Mouse (Mus musculus) neural tube, embryonic 15.5 days (tissue): Measurements from ENCODE around the gene Esr1. TPM values are rescaled to one million over a fixed set of nuclear protein-coding genes. Genes with fewer than 3 reads are reported as not detected.

Experiments used
- ATAC-seq: fragments of 200-750 bp; cut with Nextera tagmentation; 2 replicates; pipeline ENCODE4 v1.8.0; 2017; ENCODE audit warnings: mild to moderate bottlenecking, moderate TSS enrichment, moderate library complexity; ENCODE audit not compliant: low FRiP score
- H3K27ac ChIP-seq: fragments of 300-500 bp; sonication (generic); replicated peaks from 2 replicates; pipeline ENCODE4 v1.5.1; 2015; ENCODE audit warnings: mild to moderate bottlenecking, inconsistent platforms
- H3K27me3 ChIP-seq: fragments of 300-500 bp; sonication (generic); replicated peaks from 2 replicates; pipeline ENCODE4 v1.6.1; 2015; ENCODE audit warnings: inconsistent platforms
- H3K36me3 ChIP-seq: fragments of 300-500 bp; sonication (generic); 2 replicates; pipeline ENCODE4 v1.6.1; 2015; ENCODE audit warnings: inconsistent platforms
- H3K4me1 ChIP-seq: fragments of 300-500 bp; sonication (generic); 2 replicates; pipeline ENCODE4 v1.6.1; 2015; ENCODE audit warnings: inconsistent platforms
- H3K4me2 ChIP-seq: fragments of 300-500 bp; sonication (generic); 2 replicates; pipeline ENCODE4 v1.6.1; 2015; ENCODE audit warnings: inconsistent platforms, mild to moderate bottlenecking, moderate library complexity
- H3K4me3 ChIP-seq: fragments of 300-500 bp; sonication (generic); replicated peaks from 2 replicates; pipeline ENCODE4 v1.5.1; 2015; ENCODE audit warnings: mild to moderate bottlenecking, inconsistent platforms
- H3K9ac ChIP-seq: fragments of 300-500 bp; sonication (generic); replicated peaks from 2 replicates; pipeline ENCODE4 v1.6.1; 2015; ENCODE audit warnings: mild to moderate bottlenecking, inconsistent platforms
- H3K9me3 ChIP-seq: fragments of 300-500 bp; sonication (generic); replicated peaks from 2 replicates; pipeline ENCODE4 v1.6.1; 2016; ENCODE audit warnings: inconsistent platforms
- WGBS: fragments of 180-500 bp; shearing (Covaris S2); methylation state at CpG from one replicate; pipeline ENCODE4 v1.1.7; 2015; ENCODE audit warnings: mixed read lengths; 5-methylcytosine and 5-hydroxymethylcytosine counted together
- polyA plus RNA-seq: library from polyadenylated mRNA; unstranded; fragments of >200 nt; fragmentation: Nextera tagmentation; extraction: Ambion mirVana; gene quantifications from 2 replicates; pipeline ENCODE4 v1.2.1, GENCODE M21; 2015

Gene Esr1
- polyA plus RNA-seq, 1 experiment from 2014 or later, result 0.70 TPM

DNA sequence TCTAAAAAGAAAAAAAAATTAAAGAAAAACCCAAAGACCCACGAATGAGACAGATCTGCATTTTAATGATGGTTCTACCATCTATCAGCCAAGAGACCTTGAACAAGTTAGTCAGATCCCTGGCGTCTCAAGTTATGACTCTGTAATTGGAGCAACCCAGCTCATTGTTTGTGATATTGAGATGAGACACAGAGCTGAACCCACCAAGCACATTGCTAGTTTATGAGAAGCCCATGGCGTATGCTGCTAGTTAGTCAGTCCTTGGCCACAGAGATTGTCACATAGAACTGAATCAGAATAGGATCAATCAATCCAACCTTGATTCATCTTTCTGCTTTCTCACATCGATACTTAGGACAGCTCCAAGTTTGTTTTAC, 165.3 kb downstream of the Esr1 start:
- Histone ChIP-seq H3K27me3 (no peaks in the 10 kb centered on the region), H3K27ac (no peak overlapping the region), H3K36me3 (no peaks in the 10 kb centered on the region), H3K9me3 (no peaks in the 10 kb centered on the region), H3K4me1 (no peaks in the 10 kb centered on the region), H3K9ac (no peak overlapping the region), H3K4me3 (no peak overlapping the region), H3K4me2 (no peak overlapping the region)
- no peak for ATAC-seq
- 85% methylated on average over 4 of the region's 4 CpGs for WGBS

DNA sequence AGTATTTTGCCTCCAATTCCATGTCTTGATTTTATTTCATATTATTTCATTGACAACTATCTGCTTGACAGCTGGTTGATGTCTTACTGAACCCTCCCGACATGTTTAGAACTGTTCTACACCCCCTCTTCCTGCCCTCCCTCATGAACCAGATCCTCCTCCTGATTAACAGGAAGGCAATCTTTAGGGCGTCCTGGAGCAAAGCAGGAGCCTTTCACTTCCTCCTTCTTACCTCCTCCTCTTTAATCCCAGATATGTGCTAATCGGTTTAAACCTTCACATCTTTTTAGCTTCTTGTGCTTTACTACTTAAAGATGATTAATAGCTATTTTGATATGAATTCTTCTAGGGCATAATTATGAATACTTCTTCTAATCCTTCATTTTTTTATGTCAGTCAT, 166.6 kb downstream of the Esr1 start:
- no peaks in the 10 kb centered on the region for H3K36me3 ChIP-seq
- H3K4me3 ChIP-seq, result no peak overlapping the region
- H3K9ac ChIP-seq, result no peak overlapping the region
- H3K27ac ChIP-seq, result no peak overlapping the region
- 82% methylated on average over 3 of the region's 3 CpGs for WGBS
- H3K27me3 ChIP-seq, result no peaks in the 10 kb centered on the region
- no peaks in the 10 kb centered on the region for H3K4me1 ChIP-seq
- ATAC-seq, result no peak
- no peaks in the 10 kb centered on the region for H3K9me3 ChIP-seq
- H3K4me2 ChIP-seq, result no peak overlapping the region

DNA sequence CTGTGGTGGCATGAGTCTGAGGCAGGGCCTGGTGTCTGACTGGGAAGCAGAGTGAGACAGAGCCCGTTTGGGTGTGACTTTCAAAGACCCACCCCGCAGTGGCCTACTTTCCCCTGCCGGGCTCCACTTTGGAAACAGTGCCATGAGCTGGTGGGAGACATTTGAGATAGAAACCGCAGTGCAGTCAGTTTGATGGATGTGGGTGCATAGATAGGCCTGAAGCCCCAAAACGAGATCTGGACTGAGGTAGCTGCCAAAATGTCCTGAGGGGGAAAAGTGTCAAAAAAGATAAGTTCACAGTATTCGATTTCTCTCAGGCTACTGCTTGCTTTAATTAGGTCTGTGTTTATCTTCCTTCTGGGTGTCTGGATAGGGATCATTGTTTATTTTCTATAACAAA, 169.5 kb downstream of the Esr1 start:
- H3K9ac ChIP-seq, result no peak overlapping the region
- no peak overlapping the region for H3K27ac ChIP-seq
- H3K4me1 ChIP-seq, result no peaks in the 10 kb centered on the region
- no peak overlapping the region for H3K4me2 ChIP-seq
- no peaks in the 10 kb centered on the region for H3K9me3 ChIP-seq
- H3K4me3 ChIP-seq, result no peak overlapping the region
- H3K36me3 ChIP-seq, result no peaks in the 10 kb centered on the region
- no peak for ATAC-seq
- 76% methylated on average over 6 of the region's 6 CpGs for WGBS
- H3K27me3 ChIP-seq, result no peaks in the 10 kb centered on the region

DNA sequence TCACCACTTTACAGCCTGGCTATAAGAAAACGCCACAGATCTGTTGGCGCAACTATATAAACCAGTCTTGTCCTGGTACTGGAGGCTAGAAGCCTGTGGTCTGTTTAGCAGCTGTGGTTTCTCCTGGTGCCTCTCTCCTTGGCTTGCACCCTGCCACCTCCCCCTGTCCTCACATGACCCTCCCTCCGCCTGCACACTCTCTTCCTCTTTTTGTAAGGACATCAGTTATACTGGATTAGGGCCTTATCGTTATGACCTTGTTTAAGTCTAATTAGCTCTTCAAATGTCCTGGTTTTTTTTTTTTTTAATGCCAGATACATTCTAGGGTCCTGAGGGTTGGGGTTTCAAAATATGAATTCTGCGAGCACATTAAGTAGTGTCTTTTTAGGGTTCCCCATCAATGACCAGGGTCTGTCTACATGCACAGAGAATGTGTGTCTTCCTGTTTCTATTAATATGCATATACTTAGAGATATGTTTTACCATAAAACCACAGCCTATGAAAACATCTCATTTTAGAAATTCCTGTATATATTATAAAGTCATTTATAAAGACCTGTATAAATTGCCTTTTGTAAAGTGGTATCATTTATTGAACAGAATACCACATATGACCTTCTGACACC, 175.7 kb downstream of the Esr1 start:
- Histone ChIP-seq H3K4me2 (no peak overlapping the region), H3K9me3 (no peaks in the 10 kb centered on the region), H3K4me3 (no peak overlapping the region), H3K27ac (no peak overlapping the region), H3K4me1 (no peaks in the 10 kb centered on the region), H3K36me3 (no peaks in the 10 kb centered on the region), H3K9ac (no peak overlapping the region), H3K27me3 (no peaks in the 10 kb centered on the region)
- ATAC-seq, result no peak
- WGBS, result 95% methylated on average over 5 of the region's 5 CpGs

DNA sequence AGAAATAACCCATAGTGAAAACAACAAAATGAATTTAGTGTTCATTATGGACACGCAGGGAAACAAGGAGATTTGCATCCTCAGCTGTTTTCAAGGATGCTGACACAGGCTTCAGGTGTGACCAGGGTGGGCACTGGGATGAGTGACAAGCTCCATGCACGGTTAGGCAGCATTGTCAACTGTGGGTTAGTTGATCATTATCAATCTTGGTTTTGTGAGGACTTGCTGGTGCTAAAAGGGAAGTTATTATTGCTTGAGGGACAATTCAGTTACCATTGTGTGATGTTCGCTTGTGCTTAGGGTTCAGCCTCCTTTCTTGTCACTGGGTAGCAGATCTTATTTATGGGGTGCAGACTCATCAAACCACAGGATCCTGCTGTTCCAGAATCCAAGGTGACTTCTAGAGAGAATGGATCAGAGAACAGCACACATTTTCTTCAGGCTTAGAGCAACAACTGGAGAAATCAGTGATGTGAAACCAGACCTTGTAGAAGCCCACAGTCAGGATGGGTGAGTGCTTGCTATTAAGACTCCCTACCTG, 186.9 kb downstream of the Esr1 start:
- H3K27ac ChIP-seq, result no peak overlapping the region
- H3K4me2 ChIP-seq, result no peak overlapping the region
- ATAC-seq, result no peak
- no peaks in the 10 kb centered on the region for H3K36me3 ChIP-seq
- 77% methylated on average over 3 of the region's 3 CpGs for whole genome bisulfite sequencing
- no peak overlapping the region for H3K4me3 ChIP-seq
- no peaks in the 10 kb centered on the region for H3K9me3 ChIP-seq
- H3K4me1 ChIP-seq, result no peaks in the 10 kb centered on the region
- H3K27me3 ChIP-seq, result no peaks in the 10 kb centered on the region
- H3K9ac ChIP-seq, result no peak overlapping the region

DNA sequence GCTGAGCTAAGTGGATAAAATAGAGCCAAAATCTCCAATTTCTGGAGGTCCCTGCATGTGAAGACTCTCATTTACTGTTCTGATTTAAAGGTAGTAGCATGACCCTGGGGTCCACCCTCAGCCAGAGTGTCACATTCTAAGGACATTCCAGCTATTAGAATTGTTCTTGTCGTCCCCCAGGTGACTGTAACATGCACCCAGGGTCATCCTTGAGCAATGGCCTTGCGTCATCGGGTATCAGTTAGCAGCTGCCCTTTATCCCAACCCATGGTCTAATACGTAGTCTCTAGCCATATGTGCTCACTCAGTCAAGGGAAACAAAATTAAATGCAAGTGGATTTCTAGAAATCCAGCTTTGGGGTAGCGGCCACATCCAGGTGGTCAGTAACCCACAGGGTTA, 213.0 kb downstream of the Esr1 start:
- H3K36me3 ChIP-seq, result no peaks in the 10 kb centered on the region
- no peaks in the 10 kb centered on the region for H3K4me1 ChIP-seq
- H3K4me2 ChIP-seq, result no peak overlapping the region
- H3K27ac ChIP-seq, result no peak overlapping the region
- no peak for ATAC-seq
- H3K9ac ChIP-seq, result no peak overlapping the region
- H3K9me3 ChIP-seq, result no peaks in the 10 kb centered on the region
- H3K27me3 ChIP-seq, result no peaks in the 10 kb centered on the region
- no peak overlapping the region for H3K4me3 ChIP-seq
- 94% methylated on average over 5 of the region's 5 CpGs for WGBS

DNA sequence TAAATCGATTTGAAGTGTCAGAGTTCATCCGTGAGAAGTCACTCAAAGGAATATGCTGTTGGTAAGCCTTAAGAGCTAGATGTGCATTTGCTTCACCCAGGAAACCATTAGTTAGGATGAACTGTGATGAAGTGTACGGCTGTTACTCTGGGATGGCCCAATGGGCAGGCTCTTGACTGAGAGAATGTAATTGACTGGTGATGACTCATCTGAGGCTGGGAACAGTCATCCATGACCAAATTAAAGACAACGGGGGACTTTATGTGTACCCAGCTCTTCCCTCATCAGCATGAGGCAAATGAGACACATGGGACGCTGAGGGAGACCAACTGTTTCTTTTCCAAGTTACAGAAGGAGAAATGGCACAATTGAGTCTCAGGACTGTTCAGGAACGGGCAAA, 219.2 kb downstream of the Esr1 start:
- no peaks in the 10 kb centered on the region for H3K9me3 ChIP-seq
- H3K36me3 ChIP-seq, result no peaks in the 10 kb centered on the region
- H3K4me2 ChIP-seq, result no peak overlapping the region
- H3K27me3 ChIP-seq, result no peaks in the 10 kb centered on the region
- no peak overlapping the region for H3K4me3 ChIP-seq
- 63% methylated on average over 6 of the region's 6 CpGs for WGBS
- no peak overlapping the region for H3K27ac ChIP-seq
- ATAC-seq, result peak; percentile 87
- H3K4me1 ChIP-seq, result no peaks in the 10 kb centered on the region
- H3K9ac ChIP-seq, result no peak overlapping the region

DNA sequence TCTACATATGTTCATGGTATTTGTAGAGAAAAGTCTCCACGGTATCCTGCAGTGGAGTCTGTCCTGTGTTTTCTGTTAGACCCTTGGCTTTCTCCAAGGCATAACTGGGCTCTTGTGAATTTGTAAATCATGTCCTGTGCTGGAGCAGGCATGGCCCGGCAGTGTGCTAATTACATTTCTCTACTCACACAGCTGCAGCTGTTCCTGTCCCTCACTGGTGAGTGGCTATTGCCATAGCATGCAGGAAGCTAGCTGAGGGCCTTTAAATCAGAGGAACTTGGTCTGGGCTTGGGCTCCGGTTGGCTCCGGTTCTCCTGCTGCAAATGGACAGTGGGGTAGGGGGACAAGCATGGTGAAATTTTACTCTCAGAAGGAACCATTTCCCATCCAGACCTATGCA, 226.7 kb downstream of the Esr1 start:
- no peak for ATAC-seq
- Histone ChIP-seq H3K36me3 (no peaks in the 10 kb centered on the region), H3K9ac (no peak overlapping the region), H3K9me3 (no peaks in the 10 kb centered on the region), H3K4me3 (no peak overlapping the region), H3K27me3 (no peaks in the 10 kb centered on the region), H3K4me1 (no peaks in the 10 kb centered on the region), H3K27ac (no peak overlapping the region), H3K4me2 (no peak overlapping the region)
- WGBS, result 72% methylated on average over 4 of the region's 4 CpGs

DNA sequence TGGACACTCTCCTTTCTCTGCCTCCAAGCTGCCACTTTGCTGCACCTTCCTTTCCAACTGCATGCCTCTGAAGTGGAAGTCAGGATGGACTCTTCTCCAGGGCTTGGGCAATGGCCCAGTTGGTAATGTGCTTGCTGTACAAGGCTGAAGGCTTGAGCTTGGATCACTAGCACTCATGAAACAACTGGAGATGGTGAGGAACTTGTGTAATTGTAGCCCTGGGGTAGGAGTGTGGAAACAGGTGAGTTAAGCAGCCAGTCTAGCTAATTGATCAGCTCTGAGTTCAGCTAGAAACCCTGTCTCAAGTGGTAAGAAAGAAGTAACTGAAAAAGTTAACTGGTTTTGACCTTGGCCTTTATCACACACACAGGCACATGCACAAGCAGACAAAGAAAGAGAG, 229.6 kb downstream of the Esr1 start:
- no peak overlapping the region for H3K4me2 ChIP-seq
- no peak overlapping the region for H3K4me3 ChIP-seq
- no peaks in the 10 kb centered on the region for H3K27me3 ChIP-seq
- H3K9ac ChIP-seq, result no peak overlapping the region
- H3K27ac ChIP-seq, result no peak overlapping the region
- H3K4me1 ChIP-seq, result no peaks in the 10 kb centered on the region
- ATAC-seq, result no peak
- no peaks in the 10 kb centered on the region for H3K9me3 ChIP-seq
- H3K36me3 ChIP-seq, result no peaks in the 10 kb centered on the region

DNA sequence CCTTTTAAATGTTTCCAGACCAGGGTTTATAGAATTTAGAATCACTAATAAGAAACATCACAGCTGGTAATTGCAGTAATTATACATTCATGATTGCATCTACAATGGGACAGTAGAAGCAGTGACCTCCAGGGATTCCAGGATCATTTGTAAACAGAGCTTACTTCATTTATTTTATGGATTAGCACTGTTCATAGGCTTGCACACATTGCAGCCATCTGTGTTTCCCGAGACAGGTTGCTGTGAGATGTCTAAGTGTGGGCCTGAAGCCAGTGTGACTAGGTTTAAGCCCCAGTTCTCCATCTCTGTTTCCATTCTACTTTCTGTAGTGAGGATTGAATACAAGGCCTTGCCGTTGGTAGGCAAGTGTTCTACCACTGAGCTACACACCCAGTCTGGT, 236.1 kb downstream of the Esr1 start:
- H3K36me3 ChIP-seq, result no peaks in the 10 kb centered on the region
- H3K27me3 ChIP-seq, result no peaks in the 10 kb centered on the region
- H3K4me1 ChIP-seq, result no peaks in the 10 kb centered on the region
- no peak overlapping the region for H3K4me2 ChIP-seq
- H3K9ac ChIP-seq, result no peak overlapping the region
- no peak; the same call in 1 of the 2 replicates for ATAC-seq
- H3K27ac ChIP-seq, result no peak overlapping the region
- no peak overlapping the region for H3K4me3 ChIP-seq
- WGBS, result 63% methylated on average over 2 of the region's 2 CpGs
- H3K9me3 ChIP-seq, result no peaks in the 10 kb centered on the region

DNA sequence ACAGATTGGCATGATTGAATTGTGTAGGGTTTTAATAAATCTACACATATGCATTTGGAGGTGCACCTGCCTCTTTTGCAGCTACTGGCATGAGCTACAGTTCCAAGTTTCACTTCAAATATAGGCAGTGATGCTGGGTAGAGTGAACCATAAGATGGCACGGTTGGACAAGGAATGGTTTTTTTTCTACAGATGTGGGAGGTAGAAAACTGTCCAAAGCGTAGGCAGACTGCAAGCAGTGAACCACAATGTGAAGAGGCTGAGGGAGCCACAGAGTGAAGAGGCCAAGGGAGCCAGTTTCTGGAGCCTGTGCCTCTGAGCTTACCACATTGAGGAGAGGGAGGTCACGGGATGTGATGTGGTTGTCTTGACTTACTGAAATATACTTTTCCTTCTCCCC, 238.5 kb downstream of the Esr1 start:
- ATAC-seq, result no peak
- Histone ChIP-seq H3K4me3 (no peak overlapping the region), H3K4me2 (no peak overlapping the region), H3K27me3 (no peaks in the 10 kb centered on the region), H3K9ac (no peak overlapping the region), H3K9me3 (no peaks in the 10 kb centered on the region), H3K4me1 (no peaks in the 10 kb centered on the region), H3K36me3 (no peaks in the 10 kb centered on the region), H3K27ac (no peak overlapping the region)
- 91% methylated on average over 3 of the region's 3 CpGs for WGBS

DNA sequence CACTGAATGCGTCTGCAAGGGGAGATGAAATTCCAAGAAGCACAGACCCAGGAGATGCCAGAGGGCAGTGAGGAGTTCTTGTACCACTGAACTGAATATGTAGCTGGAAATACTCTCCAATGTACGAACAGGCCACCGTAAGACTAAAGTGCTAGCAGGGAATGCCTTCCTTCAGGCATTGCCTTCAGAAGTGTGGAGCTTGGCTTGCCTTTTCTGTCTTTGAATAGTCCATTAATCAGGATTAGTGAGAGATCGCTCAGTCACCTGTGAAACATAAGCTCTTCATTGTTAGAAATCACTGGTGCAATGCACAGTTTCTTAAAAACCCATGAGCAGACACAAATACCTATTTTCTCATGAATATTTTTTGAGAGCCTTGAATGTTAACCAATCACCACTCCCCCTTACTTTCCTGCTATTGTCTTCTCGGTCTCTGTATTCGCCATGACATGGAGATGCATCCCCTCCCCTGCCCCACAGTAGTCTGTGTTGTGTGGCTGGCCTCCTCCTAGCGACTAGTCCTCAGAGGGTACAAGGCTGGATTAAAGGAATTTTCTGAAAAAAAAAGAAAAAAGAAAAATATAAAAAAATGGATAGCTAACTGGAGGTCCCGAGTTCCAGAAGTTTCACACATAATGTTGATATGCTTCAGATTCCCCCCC, 263.8 kb downstream of the Esr1 start:
- H3K36me3 ChIP-seq, result no peaks in the 10 kb centered on the region
- no peak for ATAC-seq
- no peaks in the 10 kb centered on the region for H3K27me3 ChIP-seq
- H3K4me2 ChIP-seq, result no peak overlapping the region
- H3K27ac ChIP-seq, result no peak overlapping the region
- 63% methylated on average over 8 of the region's 8 CpGs for WGBS
- no peaks in the 10 kb centered on the region for H3K4me1 ChIP-seq
- H3K9me3 ChIP-seq, result no peaks in the 10 kb centered on the region
- no peak overlapping the region for H3K9ac ChIP-seq
- H3K4me3 ChIP-seq, result no peak overlapping the region
